Mouse (Mus musculus) induced T-regulatory cell, adult 2 months (primary cell): ENCODE data around the gene Dcaf8.

Experiments
- DNase-seq: peaks from one replicate; pipeline ENCODE4 v3.0.0-alpha.2; 2012; ENCODE audit warnings: low read depth

Gene Dcaf8

GRCm38 (mm10) chr1:172148279-172148954 is 533 bp downstream of the Dcaf8 start:
- peak; percentile 77 for DNase-seq

GRCm38 (mm10) chr1:172148955-172149815 is 1.3 kb downstream of the Dcaf8 start:
- no peak for DNase-seq

- DNase-seq = no peak
Observed at GRCm38 (mm10) chr1:172154536-172154935, 6.7 kb downstream of the Dcaf8 start.

GRCm38 (mm10) chr1:172155518-172155917 is 7.6 kb downstream of the Dcaf8 start:
- DNase-seq = no peak

- no peak for DNase-seq
Observed at GRCm38 (mm10) chr1:172159970-172160369, 12.1 kb downstream of the Dcaf8 start.

GRCm38 (mm10) chr1:172160508-172160907 is 12.6 kb downstream of the Dcaf8 start:
- no peak for DNase-seq

GRCm38 (mm10) chr1:172162009-172162408 is 14.1 kb downstream of the Dcaf8 start:
- peak; percentile 64 for DNase-seq

GRCm38 (mm10) chr1:172162959-172163358 is 15.1 kb downstream of the Dcaf8 start:
- no peak for DNase-seq

- no peak for DNase-seq
Observed at GRCm38 (mm10) chr1:172167911-172168310, 20.0 kb downstream of the Dcaf8 start.

- DNase-seq = no peak
Observed at GRCm38 (mm10) chr1:172169809-172170208, 21.9 kb downstream of the Dcaf8 start.

GRCm38 (mm10) chr1:172172381-172172780 is 24.5 kb downstream of the Dcaf8 start:
- DNase-seq = no peak

GRCm38 (mm10) chr1:172173181-172173580 is 25.3 kb downstream of the Dcaf8 start:
- no peak for DNase-seq

- no peak for DNase-seq
Observed at GRCm38 (mm10) chr1:172177791-172178190, 29.9 kb downstream of the Dcaf8 start.

- DNase-seq = no peak
Observed at GRCm38 (mm10) chr1:172179102-172179501, 31.2 kb downstream of the Dcaf8 start.

- no peak for DNase-seq
Observed at GRCm38 (mm10) chr1:172180881-172181280, 33.0 kb downstream of the Dcaf8 start.

- no peak for DNase-seq
Observed at GRCm38 (mm10) chr1:172181777-172182176, 33.9 kb downstream of the Dcaf8 start.

- DNase-seq = no peak
Observed at GRCm38 (mm10) chr1:172183056-172183455, 35.2 kb downstream of the Dcaf8 start.

- DNase-seq = no peak
Observed at GRCm38 (mm10) chr1:172183915-172184314, 36.0 kb downstream of the Dcaf8 start.

- peak; percentile 40 for DNase-seq
Observed at GRCm38 (mm10) chr1:172186401-172187289, 38.8 kb downstream of the Dcaf8 start.

GRCm38 (mm10) chr1:172188891-172189290 is 41.0 kb downstream of the Dcaf8 start:
- DNase-seq = peak; percentile 32

- no peak for DNase-seq
Observed at GRCm38 (mm10) chr1:172191578-172191977, 43.7 kb downstream of the Dcaf8 start.

- DNase-seq = no peak
Observed at GRCm38 (mm10) chr1:172192217-172192616, 44.3 kb downstream of the Dcaf8 start.
